Mouse (Mus musculus) adrenal gland, postnatal 14 days (tissue): ENCODE data around the gene Snx22. TPM values are rescaled to one million over a fixed set of nuclear protein-coding genes. Genes with fewer than 3 reads are reported as not detected.

Experiments used
- DNase-seq: peaks from one replicate; pipeline ENCODE4 v3.0.0; 2021; ENCODE audit warnings: mixed read lengths
- total RNA-seq: library from RNA; stranded (reverse); gene quantifications from 2 replicates; pipeline ENCODE4 v1.2.3, GENCODE M21; 2021

The Snx22 gene
- total RNA-seq, 1 experiment from 2014 or later, result 2.3 TPM

DNA sequence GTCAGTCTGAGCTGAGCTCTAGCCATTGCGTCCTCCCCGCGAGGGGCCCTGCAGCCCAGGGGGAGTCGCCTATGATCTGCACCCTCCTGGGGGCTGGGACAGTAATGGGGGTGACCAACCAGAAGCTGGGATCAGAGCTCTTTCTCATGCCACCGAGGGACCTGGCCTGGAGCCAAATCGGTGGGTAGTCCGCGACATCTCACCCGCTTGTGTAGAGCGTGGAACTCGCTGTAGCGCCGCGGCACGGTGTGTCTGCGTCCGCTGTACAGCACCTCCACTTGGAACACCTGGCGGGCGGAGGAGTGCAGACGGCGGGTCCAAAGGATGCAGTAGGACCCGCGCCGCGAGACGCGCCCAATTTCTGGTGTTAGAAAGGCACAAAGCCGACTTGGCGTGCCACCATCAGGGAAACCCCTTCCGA lies 538 bp downstream of the Snx22 start:
- peak; percentile 50 for DNase-seq

DNA sequence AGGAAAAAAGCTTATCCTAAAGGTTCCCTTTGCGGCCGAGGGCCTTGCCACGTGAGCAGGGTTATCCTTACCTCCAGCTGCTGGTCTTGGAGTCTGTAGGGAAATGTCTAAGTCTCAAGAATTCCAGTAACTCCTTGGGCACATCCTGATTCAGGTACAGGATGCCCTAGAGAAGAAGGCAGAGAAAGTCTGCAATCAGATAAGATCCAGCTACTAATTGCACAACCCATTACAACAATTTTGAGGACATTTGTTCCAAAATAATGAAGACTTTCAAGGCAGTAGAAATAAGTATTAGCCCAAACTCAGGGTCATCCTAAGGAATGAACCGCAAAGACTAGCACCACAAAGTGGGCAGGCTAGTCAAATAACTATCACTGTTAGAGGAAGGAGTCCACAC lies 1.5 kb downstream of the Snx22 start:
- no peak for DNase-seq

GRCm38 (mm10) chr9:66067542-66067941 lies 2.0 kb downstream of the Snx22 start:
- DNase-seq, result peak; percentile 74

DNA sequence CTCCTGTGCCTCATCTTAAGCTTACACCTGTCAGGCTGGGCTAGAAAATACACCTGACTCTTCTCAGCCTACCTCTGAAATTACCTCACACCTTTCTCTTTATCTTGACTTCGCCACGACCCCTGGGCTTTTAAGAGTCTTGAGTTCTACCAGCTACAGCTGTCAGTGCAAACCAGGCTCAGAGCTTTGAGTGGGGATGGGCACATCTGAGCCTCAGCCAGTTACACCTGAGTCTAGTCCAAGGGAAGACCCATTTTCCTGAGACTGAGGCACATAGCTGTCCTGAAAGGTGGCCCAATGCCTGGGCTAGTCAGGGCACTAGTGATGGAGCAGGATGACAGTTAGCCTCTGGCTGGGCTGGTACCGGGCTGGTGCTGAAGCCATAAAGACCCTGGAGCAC lies 2.7 kb downstream of the Snx22 start:
- no peak for DNase-seq

DNA sequence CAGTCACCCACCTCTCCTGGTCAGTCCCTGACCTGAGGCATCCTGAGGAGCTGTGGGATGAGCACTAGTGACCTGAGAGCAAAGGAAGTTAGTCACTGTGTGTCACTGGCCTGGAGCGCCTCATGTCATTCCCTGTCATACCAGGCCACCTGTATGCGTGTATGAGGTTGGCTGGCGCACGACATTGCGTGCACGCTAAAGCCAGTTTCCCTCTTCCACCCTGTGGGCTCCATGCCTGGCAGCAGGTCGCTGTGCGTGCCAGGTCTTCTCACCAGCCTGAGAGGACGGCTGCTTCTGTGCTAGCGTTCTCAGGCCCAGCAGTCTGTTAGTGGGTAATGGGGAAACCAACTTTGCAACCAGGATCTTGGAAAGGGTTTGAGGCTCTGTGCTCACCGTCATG lies 5.2 kb downstream of the Snx22 start:
- DNase-seq, result no peak

GRCm38 (mm10) chr9:66063446-66063845 lies 6.1 kb downstream of the Snx22 start:
- DNase-seq, result no peak

DNA sequence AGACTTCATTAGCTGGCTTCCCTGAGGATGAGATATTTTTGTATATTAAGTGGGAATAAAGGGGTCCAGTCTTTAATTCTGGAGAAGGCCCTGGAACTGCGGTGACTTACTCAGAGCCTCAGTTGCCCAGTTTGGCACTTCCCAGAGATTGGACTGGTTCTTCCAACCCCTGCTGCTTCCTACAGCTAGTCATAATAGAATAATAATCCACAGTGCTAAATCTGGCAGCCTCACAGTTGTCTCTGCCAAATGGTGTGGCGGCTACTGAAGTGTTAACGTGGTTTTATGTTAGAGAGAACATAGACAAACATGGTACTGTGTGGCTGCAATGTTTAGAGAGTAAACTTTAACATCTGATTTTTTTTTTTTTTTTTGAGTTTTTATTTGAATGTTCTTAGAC lies 7.9 kb downstream of the Snx22 start:
- DNase-seq, result no peak

- DNase-seq, result no peak
Measured at GRCm38 (mm10) chr9:66060986-66061385, 8.5 kb downstream of the Snx22 start.

DNA sequence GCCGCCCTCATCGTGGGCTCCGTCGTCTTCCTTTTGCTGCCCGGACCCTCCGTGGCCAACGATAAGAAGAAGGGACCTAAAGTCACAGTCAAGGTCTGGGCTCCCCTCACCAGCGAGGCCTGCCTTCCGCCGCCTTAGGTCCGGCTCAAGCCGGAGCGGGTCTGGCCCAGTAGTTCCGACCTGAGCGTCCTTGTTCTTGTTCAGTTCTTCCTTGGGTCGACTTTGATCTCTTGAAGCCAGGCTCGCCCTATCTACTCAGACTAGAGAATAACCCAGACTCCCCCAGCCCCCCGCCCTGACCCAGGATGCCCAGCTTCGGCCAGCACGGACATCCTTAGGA lies 9.2 kb downstream of the Snx22 start:
- DNase-seq, result no peak

DNA sequence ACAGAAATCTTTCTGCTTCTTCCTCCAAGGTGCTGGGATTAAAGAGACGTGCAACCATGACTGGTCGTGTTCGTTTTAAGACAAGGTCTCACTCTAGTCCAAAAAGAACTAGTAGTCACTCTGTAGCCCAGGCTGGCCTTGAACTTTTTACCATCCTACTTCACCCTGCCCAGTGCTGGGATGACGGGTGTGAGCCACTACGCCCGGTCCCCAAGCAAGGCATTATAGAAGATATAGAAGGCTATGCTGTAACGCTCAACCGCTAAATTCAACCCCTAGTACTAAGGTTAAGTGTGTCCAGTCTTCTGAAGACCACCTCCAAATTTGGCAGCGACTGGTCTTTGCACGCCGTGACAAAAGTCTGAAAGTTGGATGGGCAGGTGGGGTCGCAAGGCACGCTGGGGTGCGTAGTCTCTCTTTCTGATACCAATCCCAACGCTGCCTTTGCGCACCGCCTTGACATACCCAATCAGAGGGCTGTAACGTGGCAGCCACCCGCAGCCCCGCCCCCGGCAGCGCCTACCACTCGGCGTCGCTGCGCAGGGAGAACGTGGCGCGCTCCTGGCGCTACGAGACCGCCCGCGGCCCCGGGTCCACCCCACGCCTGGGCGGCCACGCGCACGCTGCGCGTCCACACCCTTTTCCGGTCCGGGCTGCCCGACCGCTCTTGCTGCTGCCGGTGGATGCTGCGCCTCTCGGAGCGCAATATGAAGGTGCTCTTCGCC lies 9.8 kb downstream of the Snx22 start, which contains the start of gene Ppib:
Gene Ppib (plus strand): TSS at position 640 of the 725 bp plus-strand sequence.
- DNase-seq, result peak; percentile 99

DNA sequence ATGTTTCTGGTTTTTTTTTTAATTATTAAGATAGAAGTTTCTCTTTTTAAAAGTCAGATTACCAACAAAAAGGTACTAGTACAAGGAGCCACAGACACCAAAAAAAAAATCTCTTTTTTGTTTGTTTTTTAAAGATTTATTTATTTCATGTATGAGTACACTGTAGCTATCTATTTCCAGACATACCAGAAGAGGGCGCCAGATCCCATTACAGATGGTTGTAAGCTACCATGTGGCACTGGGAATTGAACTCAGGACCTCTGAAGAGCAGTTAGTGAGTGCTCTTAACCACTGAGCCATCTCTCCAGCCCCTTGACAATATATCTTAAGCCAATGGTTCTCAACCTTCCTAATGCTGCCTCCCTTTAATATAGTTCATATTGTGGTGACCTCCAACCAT lies 15.9 kb downstream of the Snx22 start:
- no peak for DNase-seq

DNA sequence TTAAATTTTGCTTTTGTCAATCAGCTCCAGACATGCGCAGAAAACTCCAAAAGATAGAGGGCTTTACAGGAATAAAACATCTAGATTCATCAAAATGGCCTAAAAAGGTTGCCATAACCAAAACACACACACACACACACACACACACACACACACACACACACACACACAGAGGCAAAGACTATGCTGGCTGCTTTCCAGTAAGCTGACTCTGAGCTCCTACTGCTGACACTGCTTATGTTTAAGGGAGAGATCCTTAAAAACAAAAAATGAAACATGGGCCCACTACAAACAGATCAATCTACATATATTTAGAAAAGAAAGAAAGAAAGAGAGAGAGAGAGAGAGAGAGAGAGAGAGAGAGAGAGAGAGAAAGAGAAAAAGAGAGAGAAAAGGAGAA lies 16.8 kb downstream of the Snx22 start:
- no peak for DNase-seq

- no peak for DNase-seq
Measured at GRCm38 (mm10) chr9:66051493-66051892, 18.0 kb downstream of the Snx22 start.

GRCm38 (mm10) chr9:66049931-66050601 lies 19.5 kb downstream of the Snx22 start:
- no peak for DNase-seq

- no peak for DNase-seq
Measured at GRCm38 (mm10) chr9:66043241-66043640, 26.3 kb downstream of the Snx22 start.

DNA sequence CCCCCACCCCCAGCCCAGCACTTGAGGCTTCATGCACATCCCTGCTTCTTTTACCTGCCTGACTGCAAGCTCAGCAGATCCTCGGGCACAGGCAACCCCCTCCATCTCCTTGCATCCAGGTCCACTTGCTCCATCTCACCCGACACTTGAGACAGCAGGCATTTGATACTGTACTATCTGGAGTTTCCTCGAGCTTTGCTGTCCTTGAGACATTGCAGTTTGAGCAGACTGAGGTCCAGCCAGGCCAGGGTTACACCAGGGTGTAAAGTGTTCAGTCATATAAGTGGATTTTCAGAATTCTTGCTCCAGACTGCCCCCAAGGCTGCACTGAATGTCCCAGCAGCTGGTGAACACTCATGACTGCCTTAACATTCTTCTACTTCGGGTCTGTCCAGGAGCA lies 27.2 kb downstream of the Snx22 start:
- no peak for DNase-seq

DNA sequence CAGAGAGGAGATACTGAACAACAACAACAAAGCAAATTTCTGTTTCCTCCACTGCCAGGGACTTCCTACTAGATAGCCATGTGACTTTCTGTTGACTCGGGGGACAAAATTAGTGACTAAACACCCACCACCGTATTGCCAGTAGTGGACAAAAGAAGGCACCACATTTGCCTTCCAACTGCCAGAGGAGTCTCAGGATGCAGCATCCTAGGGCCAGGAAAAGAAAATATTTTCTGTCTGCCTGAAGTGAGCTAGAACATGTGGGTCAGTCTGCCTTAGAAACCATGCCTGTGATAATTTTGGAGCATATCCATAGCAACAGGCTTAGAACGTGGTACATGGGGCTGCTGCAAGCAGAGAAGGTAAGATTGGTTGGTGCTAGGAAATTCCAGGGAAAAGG lies 28.7 kb downstream of the Snx22 start:
- no peak for DNase-seq

DNA sequence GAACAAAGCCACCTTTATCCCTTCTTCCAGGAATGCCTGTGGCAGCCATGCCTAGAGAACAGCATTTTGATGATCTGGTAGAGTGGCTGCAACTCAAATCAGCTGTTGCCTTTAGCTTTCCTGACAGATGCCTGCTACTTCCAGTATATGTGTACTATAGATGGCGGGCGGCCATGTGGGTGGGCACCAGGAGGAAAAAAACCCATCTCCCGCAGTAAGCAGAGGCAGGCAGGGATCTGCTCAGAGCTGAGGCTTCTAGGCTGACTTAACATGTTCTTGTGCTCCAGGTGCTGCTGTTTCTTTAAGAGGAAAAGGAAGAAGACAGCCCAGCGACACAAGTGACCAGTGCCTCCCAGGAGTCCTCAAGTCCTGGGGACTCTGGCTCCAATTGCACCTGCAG lies 30.2 kb downstream of the Snx22 start:
- DNase-seq, result no peak

DNA sequence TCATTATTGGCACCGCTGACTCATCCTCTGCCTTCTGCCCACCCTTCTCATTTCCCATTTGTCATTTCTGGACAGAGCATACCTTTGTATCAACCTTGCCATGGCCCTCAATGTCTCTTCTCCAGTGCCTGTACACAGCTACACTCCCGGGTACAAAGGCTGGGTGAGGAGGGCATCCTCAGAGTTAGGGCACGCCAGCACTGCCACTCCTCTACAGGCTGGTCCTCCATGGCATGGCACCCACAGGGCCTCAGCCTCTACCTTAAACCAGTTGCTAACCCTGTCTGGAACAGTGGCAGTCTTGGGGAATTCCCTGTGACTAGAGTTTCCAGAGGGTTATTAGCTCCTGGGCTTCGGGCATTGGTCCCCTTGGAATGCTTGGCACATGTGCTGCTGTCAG lies 30.9 kb downstream of the Snx22 start:
- no peak for DNase-seq

- no peak for DNase-seq
Measured at GRCm38 (mm10) chr9:66038082-66038481, 31.4 kb downstream of the Snx22 start.

DNA sequence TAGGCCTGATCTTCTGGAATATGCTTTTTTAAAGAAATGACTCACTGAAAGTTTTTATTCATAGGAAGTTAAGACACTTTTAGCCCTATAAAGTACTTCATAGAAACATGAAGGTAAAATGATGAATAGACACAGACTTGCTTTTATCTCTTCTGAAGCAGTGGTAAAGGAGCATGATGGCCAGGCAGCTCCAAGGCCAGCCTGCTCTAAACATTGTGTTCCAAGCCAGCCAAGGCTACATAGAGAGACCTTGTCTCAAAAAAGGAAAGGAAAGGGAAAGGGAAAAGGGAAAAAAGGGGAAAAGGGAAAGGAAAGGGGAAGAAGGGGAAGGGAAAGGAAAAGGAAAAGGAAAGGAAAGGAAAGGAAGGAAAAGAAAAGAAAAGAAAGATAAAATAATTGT lies 48.9 kb downstream of the Snx22 start:
- peak; percentile 54 for DNase-seq
